In the genomic region with DNA sequence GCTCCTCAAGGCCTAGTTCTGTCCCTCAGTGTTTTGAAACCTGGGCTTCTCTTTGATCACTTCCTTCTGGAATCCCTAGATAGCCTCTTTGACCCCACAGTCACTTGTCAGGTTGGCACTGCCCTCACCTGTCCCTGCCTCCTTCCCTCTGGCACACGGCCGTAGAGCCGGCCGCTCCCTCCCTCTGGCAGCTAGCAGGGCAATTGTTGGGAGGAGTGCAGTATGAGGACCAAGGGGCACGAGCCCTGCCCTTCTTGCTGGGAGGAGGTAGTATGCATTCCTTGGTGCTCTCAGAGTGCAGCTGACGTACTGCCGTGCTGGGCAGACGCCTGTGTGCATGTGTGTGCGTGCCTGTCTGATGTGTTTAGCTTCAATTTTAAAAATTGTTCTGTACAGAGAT, we compare ENCODE assay signal across 12 mouse cellular contexts. TPM values are rescaled to one million over a fixed set of nuclear protein-coding genes. Genes with fewer than 3 reads are reported as not detected.
DNase-seq lines count a peak whose midpoint lies in the region; ATAC-seq lines count a peak whose summit lies in the region.
"Had no signal": no experiment of that assay in that cellular context is flagged by ENCODE, and none has a peak within 500 bp of the region (broad histone marks: within the 10 kb centered on the region; RNA-seq: fewer than 3 reads in every experiment).

No protein-coding gene starts in this region.

- no peak overlapping the region for H3K4me2 ChIP-seq in lung, embryonic 16.5 days (ENCODE audit: low read depth, low read length)
- H3K4me2 ChIP-seq in forebrain, embryonic 14.5 days (ENCODE audit: low read length), result no peak overlapping the region

- peak; percentile 76 for DNase-seq in cerebellum, adult 11-12 months
- DNase-seq in cerebellum, postnatal 4 days (ENCODE audit: low spot score in 2 of 2), result no peak
- peak; percentile 57 for DNase-seq in urinary bladder, postnatal 14 days (ENCODE audit: low spot score)
- no peak for DNase-seq in urinary bladder, adult 2 months (ENCODE audit: low spot score)
- DNase-seq in ovary, postnatal 36 days (ENCODE audit: low spot score), result no peak
- DNase-seq in forebrain, embryonic 14.5 days (ENCODE audit: low spot score), result no peak
- DNase-seq: adrenal gland, postnatal 36 days; kidney, adult 8-10 months; layer of hippocampus, adult 9-11 months had no signal

- H3K4me3 ChIP-seq in lung, embryonic 16.5 days (ENCODE audit: low read length), result no peak overlapping the region
- H3K4me3 ChIP-seq in forebrain, embryonic 14.5 days (ENCODE audit: low read depth, low read length), result no peak overlapping the region

- no peak overlapping the region for H3K9ac ChIP-seq in lung, embryonic 16.5 days (ENCODE audit: low read length)
- no peak overlapping the region for H3K9ac ChIP-seq in forebrain, embryonic 14.5 days (ENCODE audit: low read length)

- WGBS in lung, embryonic 16.5 days, result 62% methylated on average over 9 of the region's 9 CpGs
- 91% methylated on average over 9 of the region's 9 CpGs for WGBS in forebrain, embryonic 14.5 days

- peak overlapping the region; percentile 50 for H3K27ac ChIP-seq in lung, embryonic 16.5 days (ENCODE audit: low read length)
- no peak overlapping the region for H3K27ac ChIP-seq in forebrain, embryonic 14.5 days (ENCODE audit: low read depth, low read length)

- ATAC-seq in lung, embryonic 16.5 days (ENCODE audit: low read depth), result peak; percentile 76
- ATAC-seq in activated CD4-positive, CD25-positive, alpha-beta regulatory T cell, adult 4 months, result no peak
- no peak for ATAC-seq in forebrain, embryonic 14.5 days
- ATAC-seq: midbrain, embryonic 16.5 days had no signal

- no peaks in the 10 kb centered on the region for H3K27me3 ChIP-seq in lung, embryonic 16.5 days (ENCODE audit: control insufficient read depth, insufficient read depth, low read depth, low read length)
- H3K27me3 ChIP-seq in forebrain, embryonic 14.5 days (replicated peaks; ENCODE audit: control insufficient read depth, insufficient read depth, low read length), result no peaks in the 10 kb centered on the region

- no peaks in the 10 kb centered on the region for H3K9me3 ChIP-seq in lung, embryonic 16.5 days (ENCODE audit: control insufficient read depth, low read length)
- no peaks in the 10 kb centered on the region for H3K9me3 ChIP-seq in forebrain, embryonic 14.5 days (replicated peaks; ENCODE audit: control insufficient read depth, low read length)

- peaks cover 43% of the 10 kb centered on the region for H3K36me3 ChIP-seq in lung, embryonic 16.5 days (ENCODE audit: control insufficient read depth, insufficient read depth, low read length)
- peaks cover 66% of the 10 kb centered on the region for H3K36me3 ChIP-seq in forebrain, embryonic 14.5 days (ENCODE audit: control insufficient read depth, insufficient read depth, low read length)

- H3K4me1 ChIP-seq in lung, embryonic 16.5 days (replicated peaks; ENCODE audit: control insufficient read depth, insufficient read depth, low read length), result no peaks in the 10 kb centered on the region
- H3K4me1 ChIP-seq in forebrain, embryonic 14.5 days (ENCODE audit: control insufficient read depth, insufficient read depth, low read length), result no peaks in the 10 kb centered on the region

RNA-seq across cellular contexts. Expression of a gene that starts 17.2 kb away (rescaled TPM):
- 4.5 and 5.6 TPM in 2 replicates for polyA plus RNA-seq in urinary bladder, adult 2 months (2012; rRNA removed)
- 7.2 and 8.9 TPM in 2 replicates for polyA plus RNA-seq in lung, embryonic 16.5 days (2015; fragmentation: Nextera tagmentation; extraction: Ambion mirVana)
- polyA plus RNA-seq in activated CD4-positive, CD25-positive, alpha-beta regulatory T cell, adult 4 months (2017; shearing (Covaris generic)), result 100 to 1,000 TPM in 1 of 2 experiments, 10 to 100 TPM in 1; 68.6 to 116 TPM
- 0.19 and 0.62 TPM in 2 replicates for polyA plus RNA-seq in forebrain, embryonic 14.5 days (2014; fragmentation: Nextera tagmentation; extraction: Ambion mirVana)

RNA-seq across cellular contexts. Expression of a gene that starts 26.2 kb away (rescaled TPM):
- polyA plus RNA-seq in urinary bladder, adult 2 months (2012; rRNA removed), result 119 and 147 TPM in 2 replicates
- polyA plus RNA-seq in lung, embryonic 16.5 days (2015; fragmentation: Nextera tagmentation; extraction: Ambion mirVana), result 95.4 and 98.9 TPM in 2 replicates
- polyA plus RNA-seq in activated CD4-positive, CD25-positive, alpha-beta regulatory T cell, adult 4 months (2017; shearing (Covaris generic)), result 100 to 1,000 TPM in 1 of 2 experiments, 10 to 100 TPM in 1; 85.4 to 142 TPM
- 145 and 166 TPM in 2 replicates for polyA plus RNA-seq in forebrain, embryonic 14.5 days (2014; fragmentation: Nextera tagmentation; extraction: Ambion mirVana)

RNA-seq across cellular contexts. Expression of a gene that starts 30.5 kb away (rescaled TPM):
- polyA plus RNA-seq in urinary bladder, adult 2 months (2012; rRNA removed), result 23.3 and 23.7 TPM in 2 replicates
- polyA plus RNA-seq in lung, embryonic 16.5 days (2015; fragmentation: Nextera tagmentation; extraction: Ambion mirVana), result 37.9 and 41.3 TPM in 2 replicates
- 10 to 100 TPM; 10.4 to 12.3 TPM for polyA plus RNA-seq in activated CD4-positive, CD25-positive, alpha-beta regulatory T cell, adult 4 months (2017; shearing (Covaris generic))
- 23.4 and 24.9 TPM in 2 replicates for polyA plus RNA-seq in forebrain, embryonic 14.5 days (2014; fragmentation: Nextera tagmentation; extraction: Ambion mirVana)

RNA-seq across cellular contexts. Expression of a gene that starts 32.8 kb away (rescaled TPM):
- polyA plus RNA-seq in urinary bladder, adult 2 months (2012; rRNA removed), result 374 and 394 TPM in 2 replicates
- polyA plus RNA-seq in lung, embryonic 16.5 days (2015; fragmentation: Nextera tagmentation; extraction: Ambion mirVana), result 1,792 and 1,937 TPM in 2 replicates
- 1,000 to 10,000 TPM; 1,520 to 1,873 TPM for polyA plus RNA-seq in activated CD4-positive, CD25-positive, alpha-beta regulatory T cell, adult 4 months (2017; shearing (Covaris generic))
- 2,620 and 3,081 TPM in 2 replicates for polyA plus RNA-seq in forebrain, embryonic 14.5 days (2014; fragmentation: Nextera tagmentation; extraction: Ambion mirVana)

RNA-seq across cellular contexts. Expression of a gene that starts 48.1 kb away (rescaled TPM):
- polyA plus RNA-seq in urinary bladder, adult 2 months (2012; rRNA removed), result 45.4 and 51.7 TPM in 2 replicates
- 188 and 190 TPM in 2 replicates for polyA plus RNA-seq in lung, embryonic 16.5 days (2015; fragmentation: Nextera tagmentation; extraction: Ambion mirVana)
- 10 to 100 TPM; 23.0 to 25.3 TPM for polyA plus RNA-seq in activated CD4-positive, CD25-positive, alpha-beta regulatory T cell, adult 4 months (2017; shearing (Covaris generic))
- polyA plus RNA-seq in forebrain, embryonic 14.5 days (2014; fragmentation: Nextera tagmentation; extraction: Ambion mirVana), result 53.9 and 59.5 TPM in 2 replicates

Comparison
In these comparisons a context has a peak if more than half of its experiments do, and no peak if none do; other contexts are left out.
1. DNase-seq: peak in cerebellum, adult 11-12 months (single experiment) and urinary bladder, postnatal 14 days (single experiment); none in cerebellum, postnatal 4 days (0 of 2), urinary bladder, adult 2 months (single experiment), ovary, postnatal 36 days (single experiment) and forebrain, embryonic 14.5 days (single experiment).